Mouse (Mus musculus) myocyte (in vitro differentiated cells): ENCODE measurements at regions not wholly inside any gene's neighbourhood (a gene's known extent, or its start where the extent isn't known, plus 50 kb on each side); places are given as distances from the start of the nearest gene placed in this dataset.

ENCODE experiments used
- H3K27me3 ChIP-seq: one replicate; pipeline ENCODE4 v1.6.1; 2011; ENCODE audit not compliant: control insufficient read depth, insufficient read depth, insufficient read length
- H3K36me3 ChIP-seq: one replicate; pipeline ENCODE4 v1.6.1; 2011; ENCODE audit not compliant: control insufficient read depth, insufficient read depth
- H3K4me2 ChIP-seq: one replicate; pipeline ENCODE4 v1.6.1; 2011; ENCODE audit warnings: low read depth, control low read depth
- H3K4me3 ChIP-seq: one replicate; pipeline ENCODE4 v1.5.1; 2011; ENCODE audit warnings: mild to moderate bottlenecking, control low read depth, moderate library complexity
- H3K79me2 ChIP-seq: one replicate; pipeline ENCODE4 v1.6.1; 2011; ENCODE audit not compliant: control insufficient read depth, insufficient read depth
- H3ac ChIP-seq: one replicate; pipeline ENCODE4 v1.6.1; 2011; ENCODE audit not compliant: control insufficient read depth, insufficient read length
- CEBPB ChIP-seq: IDR thresholded peaks from 2 replicates; pipeline ENCODE4 v1.6.1; 2011; ENCODE audit warnings: mild to moderate bottlenecking, moderate library complexity; ENCODE audit not compliant: poor library complexity, insufficient read depth, severe bottlenecking
- E2F4 ChIP-seq: IDR thresholded peaks from one replicate; pipeline ENCODE4 v1.6.1; 2011; ENCODE audit warnings: mild to moderate bottlenecking, control low read depth, moderate library complexity; ENCODE audit not compliant: insufficient read depth
- MAX ChIP-seq: IDR thresholded peaks from one replicate; pipeline ENCODE4 v1.6.1; 2011; ENCODE audit warnings: low read depth, mild to moderate bottlenecking, control low read depth
- MYOD1 ChIP-seq, 3 experiments: IDR thresholded peaks; one replicate each; pipeline ENCODE4 v1.6.1; 2011; ENCODE audit warnings: control low read depth in 2 of 3, low read depth in 2 of 3, mild to moderate bottlenecking in 2 of 3, moderate library complexity in 1 of 3; ENCODE audit not compliant: insufficient read length in 2 of 3, control insufficient read depth in 1 of 3
- MYOG ChIP-seq, 3 experiments: IDR thresholded peaks; one replicate each; pipeline ENCODE4 v1.6.1; 2011; ENCODE audit warnings: control low read depth in 2 of 3, low read depth in 2 of 3, mild to moderate bottlenecking in 2 of 3; ENCODE audit not compliant: insufficient read length in 2 of 3, control insufficient read depth in 1 of 3, insufficient read depth in 1 of 3
- POLR2A ChIP-seq: IDR thresholded peaks from one replicate; pipeline ENCODE4 v1.6.1; 2011; ENCODE audit warnings: low read depth, mild to moderate bottlenecking, control low read depth, moderate library complexity; ENCODE audit not compliant: insufficient read length
- POLR2AphosphoS2 ChIP-seq: IDR thresholded peaks from one replicate; pipeline ENCODE4 v1.6.1; 2011; ENCODE audit warnings: low read depth, control low read depth; ENCODE audit not compliant: insufficient read length
- REST ChIP-seq: IDR thresholded peaks from one replicate; pipeline ENCODE4 v1.6.1; 2011; ENCODE audit warnings: mild to moderate bottlenecking, control low read depth, moderate library complexity; ENCODE audit not compliant: insufficient read depth, insufficient read length
- SRF ChIP-seq: IDR thresholded peaks from one replicate; pipeline ENCODE4 v1.6.1; 2011; ENCODE audit warnings: low read depth; ENCODE audit not compliant: control insufficient read depth, insufficient read length
- TCF12 ChIP-seq: IDR thresholded peaks from one replicate; pipeline ENCODE4 v1.6.1; 2011; ENCODE audit warnings: mild to moderate bottlenecking, control low read depth; ENCODE audit not compliant: poor library complexity, insufficient read depth, severe bottlenecking
- TCF3 ChIP-seq: IDR thresholded peaks from one replicate; pipeline ENCODE4 v1.6.1; 2011; ENCODE audit warnings: low read depth, control low read depth; ENCODE audit not compliant: insufficient read length
- USF1 ChIP-seq: IDR thresholded peaks from one replicate; pipeline ENCODE4 v1.6.1; 2011; ENCODE audit warnings: low read depth, mild to moderate bottlenecking, control low read depth, moderate library complexity

DNA sequence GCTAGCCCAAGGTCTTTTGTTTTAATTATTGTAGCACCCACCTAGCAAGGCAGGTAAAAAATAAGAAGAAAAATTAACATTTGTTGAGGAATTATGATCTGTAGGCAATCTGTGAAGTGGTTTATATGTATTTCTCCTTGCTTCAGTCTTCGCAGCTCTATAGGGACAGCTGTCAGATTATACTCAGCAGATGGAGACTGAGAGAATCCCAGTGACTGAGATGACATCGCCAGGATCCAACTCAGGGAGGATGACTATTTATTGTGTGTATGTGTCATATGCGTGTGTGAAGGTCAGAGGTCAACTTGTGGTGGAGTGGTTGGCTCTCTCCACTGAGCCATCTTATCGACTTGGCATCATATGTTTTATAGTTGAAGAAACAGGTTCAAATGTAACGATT is 362.0 kb upstream of the Chd6 start:
- Histone ChIP-seq H3K79me2 (no peaks in the 10 kb centered on the region), H3K36me3 (no peaks in the 10 kb centered on the region), H3K4me3 (no peak overlapping the region), H3K27me3 (no peaks in the 10 kb centered on the region), H3K4me2 (no peak overlapping the region), H3ac (no peak overlapping the region)
- TF ChIP-seq SRF (no peak), TCF3 (no peak), REST (no peak), MYOD1 (IDR thresholded peaks at IDR 0.05; ENCODE audit: control insufficient read depth in 1 of 3, insufficient read length in 2 of 3, low read depth in 2 of 3) (no peak)

- H3K36me3 ChIP-seq = no peaks in the 10 kb centered on the region
- no peak overlapping the region for H3K4me3 ChIP-seq
- H3K27me3 ChIP-seq = no peaks in the 10 kb centered on the region
- no peak overlapping the region for H3K4me2 ChIP-seq
- H3ac ChIP-seq = no peak overlapping the region
- no peak for TF ChIP-seq SRF
- TF ChIP-seq TCF12 = no peak
- no peak for TF ChIP-seq MAX
- no peak for TF ChIP-seq MYOG (IDR thresholded peaks at IDR 0.05; ENCODE audit: control insufficient read depth in 1 of 3, insufficient read depth in 1 of 3, insufficient read length in 2 of 3, low read depth in 2 of 3)
- TF ChIP-seq MYOD1 (IDR thresholded peaks at IDR 0.05; ENCODE audit: control insufficient read depth in 1 of 3, insufficient read length in 2 of 3, low read depth in 2 of 3) = no peak
- no peak for TF ChIP-seq E2F4
- no peak for TF ChIP-seq CEBPB
- H3K79me2 ChIP-seq = no peaks in the 10 kb centered on the region
These were observed 361.1 kb upstream of the Chd6 start for GRCm38 (mm10) chr2:161470025-161470424.

DNA sequence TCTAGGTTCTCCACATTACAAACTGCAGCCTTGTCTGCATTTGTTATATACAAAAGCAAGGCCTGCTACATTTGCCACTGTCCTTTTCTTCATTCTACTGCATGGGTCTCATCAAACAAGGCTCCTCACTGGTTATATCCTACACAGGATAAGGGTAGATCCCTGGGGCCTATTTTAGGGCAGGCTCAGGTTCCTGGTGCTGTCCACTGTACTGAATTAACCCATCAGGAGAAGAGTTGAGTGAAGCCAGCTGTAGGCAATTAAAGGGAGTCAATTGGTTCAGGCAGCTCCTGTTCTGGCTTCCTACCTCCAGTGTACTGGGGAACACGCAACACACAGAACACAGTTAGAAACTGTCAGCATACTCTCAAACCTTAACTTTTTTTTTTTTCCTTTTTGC is 358.2 kb upstream of the Chd6 start:
- no peaks in the 10 kb centered on the region for H3K79me2 ChIP-seq
- H3K36me3 ChIP-seq = no peaks in the 10 kb centered on the region
- TF ChIP-seq MAX (no peak), CEBPB (no peak), TCF12 (no peak), REST (no peak), POLR2AphosphoS2 (no peak), MYOG (IDR thresholded peaks at IDR 0.05; ENCODE audit: control insufficient read depth in 1 of 3, insufficient read depth in 1 of 3, insufficient read length in 2 of 3, low read depth in 2 of 3) (no peak), E2F4 (no peak), TCF3 (no peak), POLR2A (no peak), SRF (no peak), USF1 (no peak), MYOD1 (IDR thresholded peaks at IDR 0.05; ENCODE audit: control insufficient read depth in 1 of 3, insufficient read length in 2 of 3, low read depth in 2 of 3) (no peak)
- H3ac ChIP-seq = no peak overlapping the region
- no peak overlapping the region for H3K4me3 ChIP-seq
- H3K27me3 ChIP-seq = no peaks in the 10 kb centered on the region
- H3K4me2 ChIP-seq = no peak overlapping the region

DNA sequence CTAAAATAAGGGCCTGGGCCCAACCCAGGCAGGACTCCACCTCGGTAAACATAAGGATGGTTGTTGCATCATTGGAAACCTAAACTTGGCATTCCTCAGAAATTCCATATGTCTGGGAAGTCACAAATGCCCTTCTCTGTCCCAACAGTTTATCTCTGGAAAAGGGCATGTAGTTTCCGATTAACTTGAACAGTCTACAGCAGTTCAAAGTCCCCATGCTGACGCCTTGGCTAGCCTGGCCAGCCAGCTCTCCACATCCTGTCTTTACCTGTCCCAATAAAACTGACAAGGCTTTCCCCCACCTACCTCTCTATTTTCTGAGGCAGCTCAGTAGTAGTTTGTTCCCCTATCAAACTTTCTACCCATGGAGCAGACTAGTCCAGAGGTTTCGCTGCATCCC is 351.7 kb upstream of the Chd6 start:
- Histone ChIP-seq H3K27me3 (no peaks in the 10 kb centered on the region), H3ac (no peak overlapping the region), H3K79me2 (no peaks in the 10 kb centered on the region), H3K4me3 (no peak overlapping the region), H3K36me3 (no peaks in the 10 kb centered on the region), H3K4me2 (no peak overlapping the region)
- TF ChIP-seq MYOD1 (IDR thresholded peaks at IDR 0.05; ENCODE audit: control insufficient read depth in 1 of 3, insufficient read length in 2 of 3, low read depth in 2 of 3) = no peak
- no peak for TF ChIP-seq POLR2A
- no peak for TF ChIP-seq SRF
- no peak for TF ChIP-seq MAX
- no peak for TF ChIP-seq E2F4
- TF ChIP-seq REST = no peak
- no peak for TF ChIP-seq POLR2AphosphoS2
- TF ChIP-seq TCF3 = no peak
- no peak for TF ChIP-seq TCF12
- no peak for TF ChIP-seq CEBPB
- TF ChIP-seq USF1 = no peak
- no peak for TF ChIP-seq MYOG (IDR thresholded peaks at IDR 0.05; ENCODE audit: control insufficient read depth in 1 of 3, insufficient read depth in 1 of 3, insufficient read length in 2 of 3, low read depth in 2 of 3)

- no peaks in the 10 kb centered on the region for H3K36me3 ChIP-seq
- H3K27me3 ChIP-seq = no peaks in the 10 kb centered on the region
- H3K4me2 ChIP-seq = no peak overlapping the region
- TF ChIP-seq TCF12 (no peak), CEBPB (no peak), E2F4 (no peak), POLR2A (no peak), MYOD1 (IDR thresholded peaks at IDR 0.05; ENCODE audit: control insufficient read depth in 1 of 3, insufficient read length in 2 of 3, low read depth in 2 of 3) (no peak), MYOG (IDR thresholded peaks at IDR 0.05; ENCODE audit: control insufficient read depth in 1 of 3, insufficient read depth in 1 of 3, insufficient read length in 2 of 3, low read depth in 2 of 3) (no peak), MAX (no peak), TCF3 (no peak), REST (no peak), SRF (no peak), POLR2AphosphoS2 (no peak)
- no peaks in the 10 kb centered on the region for H3K79me2 ChIP-seq
- H3ac ChIP-seq = no peak overlapping the region
- no peak overlapping the region for H3K4me3 ChIP-seq
These were observed 345.6 kb upstream of the Chd6 start for GRCm38 (mm10) chr2:161454466-161454865.
